Mouse (Mus musculus) embryonic facial prominence, embryonic 14.5 days (tissue): Measurements from ENCODE around the gene Tma7. TPM values are rescaled to one million over a fixed set of nuclear protein-coding genes. Genes with fewer than 3 reads are reported as not detected.

Source experiments
- ATAC-seq: fragments of 200-750 bp; cut with Nextera tagmentation; 2 replicates; pipeline ENCODE4 v1.8.0; 2017; ENCODE audit warnings: low read depth, moderate number of reproducible peaks, moderate TSS enrichment
- DNase-seq: peaks from one replicate; pipeline ENCODE4 v3.0.0-alpha.2; 2015; ENCODE audit warnings: low spot score
- H3K27ac ChIP-seq: fragments of 300-500 bp; sonication (generic); replicated peaks from 2 replicates; pipeline ENCODE4 v1.5.1; 2014; ENCODE audit warnings: low read depth, mild to moderate bottlenecking, low read length, moderate library complexity
- H3K27me3 ChIP-seq: fragments of 300-500 bp; sonication (generic); replicated peaks from 2 replicates; pipeline ENCODE4 v1.6.1; 2014; ENCODE audit warnings: low read length; ENCODE audit not compliant: control insufficient read depth, insufficient read depth
- H3K36me3 ChIP-seq: fragments of 300-500 bp; sonication (generic); 2 replicates; pipeline ENCODE4 v1.6.1; 2014; ENCODE audit warnings: low read length, mixed read lengths; ENCODE audit not compliant: control insufficient read depth, insufficient read depth
- H3K4me1 ChIP-seq: fragments of 300-500 bp; sonication (generic); 2 replicates; pipeline ENCODE4 v1.6.1; 2014; ENCODE audit warnings: antibody characterized with exemption, low read length; ENCODE audit not compliant: control insufficient read depth, insufficient read depth
- H3K4me2 ChIP-seq: fragments of 300-500 bp; sonication (generic); 2 replicates; pipeline ENCODE4 v1.6.1; 2014; ENCODE audit warnings: low read depth, mild to moderate bottlenecking, low read length, moderate library complexity, mixed read lengths
- H3K4me3 ChIP-seq: fragments of 300-500 bp; sonication (generic); 2 replicates; pipeline ENCODE4 v1.5.1; 2014; ENCODE audit warnings: low read depth, mild to moderate bottlenecking, low read length
- H3K9ac ChIP-seq: fragments of 300-500 bp; sonication (generic); 2 replicates; pipeline ENCODE4 v1.6.1; 2014; ENCODE audit warnings: low read depth, mild to moderate bottlenecking, low read length, moderate library complexity, mixed read lengths
- H3K9me3 ChIP-seq: fragments of 300-500 bp; sonication (generic); 2 replicates; pipeline ENCODE4 v1.6.1; 2016; ENCODE audit warnings: low read length; ENCODE audit not compliant: control insufficient read depth
- WGBS: fragments of 180-500 bp; shearing (Covaris S2); extraction: QIAGEN DNeasy Blood & Tissue Kit; methylation state at CpG from one replicate; pipeline ENCODE4 v1.1.7; 2014; 5-methylcytosine and 5-hydroxymethylcytosine counted together
- polyA plus RNA-seq: library from polyadenylated mRNA; unstranded; fragments of >200 nt; fragmentation: Nextera tagmentation; extraction: Ambion mirVana; gene quantifications from 2 replicates; pipeline ENCODE4 v1.2.1, GENCODE M21; 2014

Tma7 gene
- polyA plus RNA-seq, 1 experiment from 2014 or later: 655 TPM

GRCm38 (mm10) chr9:109038901-109039364 is 43.5 kb downstream of the Tma7 start:
- Histone ChIP-seq H3K9ac (peak overlapping the region; percentile 73), H3K4me2 (peak overlapping the region; percentile 54), H3K4me1 (peaks cover 24% of the 10 kb centered on the region), H3K27ac (peak overlapping the region; percentile 16; the same call in 1 of the 2 replicates), H3K9me3 (no peaks in the 10 kb centered on the region), H3K4me3 (peak overlapping the region; percentile 53), H3K36me3 (no peaks in the 10 kb centered on the region), H3K27me3 (no peaks in the 10 kb centered on the region)
- ATAC-seq (peak; percentile 44; the same call in 1 of the 2 replicates), DNase-seq (peak; percentile 27)
- 14% methylated on average over 8 of the region's 8 CpGs for whole genome bisulfite sequencing

DNA sequence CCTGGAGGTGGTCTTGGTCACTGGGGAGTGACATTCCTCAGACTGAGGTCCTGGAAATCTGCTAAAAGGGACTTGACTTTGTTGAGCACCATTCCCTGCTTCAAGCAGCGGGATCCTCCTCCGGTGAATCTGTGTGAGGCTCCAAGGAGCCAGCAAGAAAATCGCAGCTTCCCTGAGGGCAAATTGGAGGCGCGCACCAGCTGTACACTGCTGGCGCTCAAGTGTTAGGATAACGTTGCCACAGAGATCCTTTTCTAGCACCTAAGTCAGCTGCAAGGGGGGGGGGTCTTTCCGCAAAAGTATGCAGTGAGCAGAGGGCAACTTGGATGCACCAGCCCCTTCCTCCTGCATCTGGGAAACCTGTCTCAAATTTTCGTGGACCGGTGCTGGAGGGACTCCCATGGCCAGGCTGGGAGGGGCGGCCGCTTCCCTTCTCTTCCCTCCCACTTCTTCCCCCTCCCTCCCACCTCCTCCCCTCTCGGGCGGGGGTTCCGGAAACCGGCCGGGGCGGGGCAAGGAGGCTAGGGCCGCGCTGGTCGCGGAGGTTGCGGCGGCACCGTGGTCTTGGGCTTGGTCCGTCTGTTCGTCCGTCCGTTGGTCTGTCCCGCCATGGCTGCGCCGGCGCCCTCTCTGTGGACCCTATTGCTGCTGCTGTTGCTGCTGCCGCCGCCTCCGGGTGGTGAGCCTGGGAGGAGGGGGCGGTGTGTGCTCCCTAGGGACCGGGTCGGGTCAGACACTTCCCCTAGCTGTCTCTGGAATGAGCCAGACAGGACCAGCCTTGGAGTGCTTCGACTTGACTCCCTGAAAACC is 44.1 kb downstream of the Tma7 start, which contains the start of gene Shisa5:
TSS of gene Shisa5 (plus strand) at position 480 of the 810 bp plus-strand sequence.
- 0% methylated on average over 35 of the region's 40 CpGs for WGBS
- H3K4me1 ChIP-seq: peaks cover 24% of the 10 kb centered on the region
- DNase-seq: peak; percentile 83

GRCm38 (mm10) chr9:109032435-109032834 is 50.0 kb downstream of the Tma7 start:
- H3K36me3 ChIP-seq: no peaks in the 10 kb centered on the region
- H3K4me3 ChIP-seq: no peak overlapping the region
- no peaks in the 10 kb centered on the region for H3K4me1 ChIP-seq
- H3K9me3 ChIP-seq: no peaks in the 10 kb centered on the region
- no peaks in the 10 kb centered on the region for H3K27me3 ChIP-seq
- DNase-seq (no peak), ATAC-seq (no peak)
- no peak overlapping the region for H3K4me2 ChIP-seq
- no peak overlapping the region for H3K27ac ChIP-seq
- 77% methylated on average over 6 of the region's 6 CpGs for WGBS
- H3K9ac ChIP-seq: no peak overlapping the region

More for the DNA sequence above, 44.1 kb downstream of the Tma7 start, which contains the start of gene Shisa5:
- H3K4me2 ChIP-seq: peak within 1 kb of the TSS; percentile 54
- no peaks in the 10 kb centered on the region for H3K27me3 ChIP-seq
- no peaks in the 10 kb centered on the region for H3K36me3 ChIP-seq
- peak within 1 kb of the TSS; percentile 53 for H3K4me3 ChIP-seq
- no peaks in the 10 kb centered on the region for H3K9me3 ChIP-seq
- H3K27ac ChIP-seq: peak within 1 kb of the TSS; percentile 16; the same call in 1 of the 2 replicates
- ATAC-seq: peak; percentile 93
- H3K9ac ChIP-seq: peak within 1 kb of the TSS; percentile 73

DNA sequence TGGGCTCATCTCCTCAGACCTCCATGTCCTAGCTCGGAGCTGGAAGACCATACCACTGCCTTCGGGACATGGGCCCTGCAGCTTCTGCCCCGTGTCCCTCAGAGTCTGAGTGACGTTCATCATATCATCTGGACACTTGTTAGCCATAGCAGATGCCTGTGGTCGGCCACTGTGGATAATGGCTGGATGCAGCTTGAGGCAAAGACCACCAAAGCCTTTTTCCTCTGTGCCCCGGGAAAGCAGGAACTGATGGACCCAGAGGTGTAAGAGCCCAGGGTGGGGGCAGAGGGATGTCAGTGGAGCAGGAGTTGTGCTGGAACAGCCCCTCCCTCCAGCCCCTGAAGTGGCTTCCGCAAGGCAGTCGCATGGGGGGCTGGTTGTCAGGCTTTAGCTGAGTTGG is 50.7 kb downstream of the Tma7 start:
- DNase-seq (no peak), ATAC-seq (no peak)
- H3K27me3 ChIP-seq: no peaks in the 10 kb centered on the region
- H3K4me3 ChIP-seq: no peak overlapping the region
- no peak overlapping the region for H3K27ac ChIP-seq
- no peak overlapping the region for H3K9ac ChIP-seq
- no peaks in the 10 kb centered on the region for H3K36me3 ChIP-seq
- H3K9me3 ChIP-seq: no peaks in the 10 kb centered on the region
- no peak overlapping the region for H3K4me2 ChIP-seq
- no peaks in the 10 kb centered on the region for H3K4me1 ChIP-seq
- WGBS: 90% methylated on average over 8 of the region's 8 CpGs

- H3K36me3 ChIP-seq: no peaks in the 10 kb centered on the region
- no peaks in the 10 kb centered on the region for H3K27me3 ChIP-seq
- DNase-seq (no peak), ATAC-seq (no peak)
- no peak overlapping the region for H3K9ac ChIP-seq
- no peak overlapping the region for H3K4me2 ChIP-seq
- WGBS: 89% methylated on average over 7 of the region's 7 CpGs
- no peak overlapping the region for H3K4me3 ChIP-seq
- H3K27ac ChIP-seq: no peak overlapping the region
- H3K9me3 ChIP-seq: no peaks in the 10 kb centered on the region
- no peaks in the 10 kb centered on the region for H3K4me1 ChIP-seq
Measured at GRCm38 (mm10) chr9:109031001-109031400, 51.4 kb downstream of the Tma7 start.

- Histone ChIP-seq H3K9me3 (no peaks in the 10 kb centered on the region), H3K4me3 (no peak overlapping the region), H3K4me1 (no peaks in the 10 kb centered on the region), H3K9ac (no peak overlapping the region), H3K27me3 (no peaks in the 10 kb centered on the region), H3K36me3 (0 out of 2 replicates have a peak, but pooled peaks cover 3% of the 10 kb centered on the region), H3K4me2 (no peak overlapping the region), H3K27ac (no peak overlapping the region)
- ATAC-seq (no peak), DNase-seq (no peak)
- WGBS: 68% methylated on average over 3 of the region's 3 CpGs
Measured at GRCm38 (mm10) chr9:109030312-109030711, 52.1 kb downstream of the Tma7 start.

DNA sequence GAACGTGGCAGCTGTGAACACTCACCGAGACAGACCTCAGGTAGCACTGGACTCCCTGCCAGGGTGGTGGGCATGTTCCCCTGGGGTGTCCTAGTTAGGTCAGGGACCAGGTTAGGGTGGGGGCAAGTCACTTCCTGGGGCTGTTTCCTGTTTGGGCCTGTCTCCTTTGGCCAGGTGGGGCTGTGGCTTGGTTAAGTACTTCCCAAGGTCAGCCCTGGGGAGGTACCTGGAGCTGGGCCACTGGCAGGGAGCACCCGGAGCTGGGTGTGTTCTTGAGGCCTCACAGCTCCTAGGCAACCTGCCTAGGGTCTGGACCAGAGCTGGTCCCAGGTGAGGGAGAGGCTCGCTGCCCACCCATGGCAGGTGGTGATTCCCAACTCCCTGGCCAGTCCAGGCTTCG is 53.5 kb downstream of the Tma7 start:
- Histone ChIP-seq H3K4me1 (no peaks in the 10 kb centered on the region), H3K4me3 (no peak overlapping the region), H3K27ac (no peak overlapping the region), H3K36me3 (0 out of 2 replicates have a peak, but pooled peaks cover 7% of the 10 kb centered on the region), H3K4me2 (no peak overlapping the region), H3K9ac (no peak overlapping the region), H3K27me3 (no peaks in the 10 kb centered on the region), H3K9me3 (no peaks in the 10 kb centered on the region)
- 68% methylated on average over 5 of the region's 5 CpGs for WGBS
- ATAC-seq (no peak), DNase-seq (no peak)

DNA sequence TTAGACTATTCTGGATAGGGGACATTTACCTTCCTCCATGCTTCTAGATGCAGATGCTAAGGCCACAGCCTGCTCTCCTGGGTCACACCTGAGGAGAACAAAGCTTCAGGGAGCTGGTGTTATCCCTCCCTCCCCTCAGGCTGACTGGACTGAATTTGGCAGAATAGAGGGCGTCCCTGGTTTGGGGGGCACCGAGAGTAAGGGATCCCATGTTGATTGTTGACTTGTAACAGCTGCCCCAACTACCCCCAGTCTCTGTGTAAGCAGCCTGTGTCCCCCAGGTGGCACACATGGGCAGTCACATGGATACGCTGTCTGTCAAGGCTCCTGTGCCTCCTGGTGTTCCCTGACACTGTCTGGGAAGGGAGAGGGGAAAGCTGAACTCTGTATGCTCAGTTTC is 54.0 kb downstream of the Tma7 start:
- no peak overlapping the region for H3K27ac ChIP-seq
- DNase-seq: no peak
- no peaks in the 10 kb centered on the region for H3K9me3 ChIP-seq
- no peaks in the 10 kb centered on the region for H3K27me3 ChIP-seq
- H3K36me3 ChIP-seq: peaks cover 11% of the 10 kb centered on the region; the same call in 1 of the 2 replicates
- H3K9ac ChIP-seq: no peak overlapping the region
- no peak overlapping the region for H3K4me3 ChIP-seq
- ATAC-seq: no peak
- no peak overlapping the region for H3K4me2 ChIP-seq
- no peaks in the 10 kb centered on the region for H3K4me1 ChIP-seq
- WGBS: 85% methylated on average over 3 of the region's 3 CpGs
